Mouse (Mus musculus) layer of hippocampus, adult 8-10 months (tissue): ENCODE data around the gene Sarm1. TPM values are rescaled to one million over a fixed set of nuclear protein-coding genes. Genes with fewer than 3 reads are reported as not detected.

Source experiments
- total RNA-seq, 4 experiments: library from RNA; stranded (reverse); gene quantifications; 2 replicates each; pipeline ENCODE4 v1.2.4; 2022

Gene Sarm1
- total RNA-seq, 4 experiments from 2014 or later = 32.9 to 40.8 (median 37.7) TPM

Other genes starting within 250 kb of the Sarm1 start
- 100 to 1,000 TPM; 181 to 208 (median 193) TPM for gene 2610507B11Rik, start 236.0 kb downstream of the Sarm1 start, total RNA-seq
- 10 to 100 TPM in 1 of 4 experiments, 1 to 10 TPM in 3; 4.3 to 11.8 (median 7.3) TPM for gene BC030499, start 206.9 kb downstream of the Sarm1 start, total RNA-seq
- 1 to 10 TPM; 5.8 to 9.4 (median 7.1) TPM for gene Spag5, start 196.2 kb downstream of the Sarm1 start, total RNA-seq
- 1,000 to 10,000 TPM in 1 of 4 experiments, 100 to 1,000 TPM in 3; 734 to 1,027 (median 804) TPM for gene Aldoc, start 174.8 kb downstream of the Sarm1 start, total RNA-seq
- gene Pigs, start 169.3 kb downstream of the Sarm1 start, total RNA-seq = 10 to 100 TPM; 58.9 to 64.6 (median 62.2) TPM
- gene Unc119, start 154.3 kb downstream of the Sarm1 start, total RNA-seq = 10 to 100 TPM; 30.9 to 37.3 (median 34.9) TPM
- under 1 TPM in 1 of 4 experiments, not detected in 3; 0.10 TPM for gene Foxn1, start 111.2 kb downstream of the Sarm1 start, total RNA-seq
- gene Slc13a2, start 75.5 kb downstream of the Sarm1 start, total RNA-seq = not detected
- gene Slc46a1, start 32.1 kb downstream of the Sarm1 start, total RNA-seq = 10 to 100 TPM in 3 of 4 experiments, 1 to 10 TPM in 1; 8.1 to 16.1 (median 11.1) TPM
- gene Vtn, start 1.3 kb upstream of the Sarm1 start, total RNA-seq = 10 to 100 TPM; 66.0 to 84.5 (median 78.0) TPM
- 1 to 10 TPM; 2.4 to 4.8 (median 4.0) TPM for gene Sebox, start 5.7 kb upstream of the Sarm1 start, total RNA-seq
- gene Tmem199, start 14.4 kb upstream of the Sarm1 start, total RNA-seq = 10 to 100 TPM; 46.7 to 52.3 (median 49.9) TPM
- gene Poldip2, start 14.4 kb upstream of the Sarm1 start, total RNA-seq = 100 to 1,000 TPM; 106 to 123 (median 116) TPM
- gene Tnfaip1, start 38.6 kb upstream of the Sarm1 start, total RNA-seq = 10 to 100 TPM; 29.9 to 32.6 (median 30.7) TPM
- 10 to 100 TPM; 68.0 to 73.9 (median 73.6) TPM for gene Ift20, start 38.6 kb upstream of the Sarm1 start, total RNA-seq
- gene Tmem97, start 53.0 kb upstream of the Sarm1 start, total RNA-seq = 10 to 100 TPM; 12.9 to 16.4 (median 15.1) TPM
- 10 to 100 TPM; 37.1 to 48.0 (median 44.3) TPM for gene Nlk, start 199.6 kb upstream of the Sarm1 start, total RNA-seq